Mouse (Mus musculus) myocyte (in vitro differentiated cells): Measurements from ENCODE around the gene Vps52. TPM values are rescaled to one million over a fixed set of nuclear protein-coding genes. Genes with fewer than 3 reads are reported as not detected.

Source experiments
- H3K27me3 ChIP-seq: one replicate; pipeline ENCODE4 v1.6.1; 2011; ENCODE audit not compliant: control insufficient read depth, insufficient read depth, insufficient read length
- H3K36me3 ChIP-seq: one replicate; pipeline ENCODE4 v1.6.1; 2011; ENCODE audit not compliant: control insufficient read depth, insufficient read depth
- H3K4me2 ChIP-seq: one replicate; pipeline ENCODE4 v1.6.1; 2011; ENCODE audit warnings: low read depth, control low read depth
- H3K4me3 ChIP-seq: one replicate; pipeline ENCODE4 v1.5.1; 2011; ENCODE audit warnings: mild to moderate bottlenecking, control low read depth, moderate library complexity
- H3K79me2 ChIP-seq: one replicate; pipeline ENCODE4 v1.6.1; 2011; ENCODE audit not compliant: control insufficient read depth, insufficient read depth
- H3ac ChIP-seq: one replicate; pipeline ENCODE4 v1.6.1; 2011; ENCODE audit not compliant: control insufficient read depth, insufficient read length
- CEBPB ChIP-seq: IDR thresholded peaks from 2 replicates; pipeline ENCODE4 v1.6.1; 2011; ENCODE audit warnings: mild to moderate bottlenecking, moderate library complexity; ENCODE audit not compliant: poor library complexity, insufficient read depth, severe bottlenecking
- E2F4 ChIP-seq: IDR thresholded peaks from one replicate; pipeline ENCODE4 v1.6.1; 2011; ENCODE audit warnings: mild to moderate bottlenecking, control low read depth, moderate library complexity; ENCODE audit not compliant: insufficient read depth
- MAX ChIP-seq: IDR thresholded peaks from one replicate; pipeline ENCODE4 v1.6.1; 2011; ENCODE audit warnings: low read depth, mild to moderate bottlenecking, control low read depth
- MYOD1 ChIP-seq, 3 experiments: IDR thresholded peaks; one replicate each; pipeline ENCODE4 v1.6.1; 2011; ENCODE audit warnings: control low read depth in 2 of 3, low read depth in 2 of 3, mild to moderate bottlenecking in 2 of 3, moderate library complexity in 1 of 3; ENCODE audit not compliant: insufficient read length in 2 of 3, control insufficient read depth in 1 of 3
- MYOG ChIP-seq, 3 experiments: IDR thresholded peaks; one replicate each; pipeline ENCODE4 v1.6.1; 2011; ENCODE audit warnings: control low read depth in 2 of 3, low read depth in 2 of 3, mild to moderate bottlenecking in 2 of 3; ENCODE audit not compliant: insufficient read length in 2 of 3, control insufficient read depth in 1 of 3, insufficient read depth in 1 of 3
- POLR2A ChIP-seq: IDR thresholded peaks from one replicate; pipeline ENCODE4 v1.6.1; 2011; ENCODE audit warnings: low read depth, mild to moderate bottlenecking, control low read depth, moderate library complexity; ENCODE audit not compliant: insufficient read length
- POLR2AphosphoS2 ChIP-seq: IDR thresholded peaks from one replicate; pipeline ENCODE4 v1.6.1; 2011; ENCODE audit warnings: low read depth, control low read depth; ENCODE audit not compliant: insufficient read length
- REST ChIP-seq: IDR thresholded peaks from one replicate; pipeline ENCODE4 v1.6.1; 2011; ENCODE audit warnings: mild to moderate bottlenecking, control low read depth, moderate library complexity; ENCODE audit not compliant: insufficient read depth, insufficient read length
- SRF ChIP-seq: IDR thresholded peaks from one replicate; pipeline ENCODE4 v1.6.1; 2011; ENCODE audit warnings: low read depth; ENCODE audit not compliant: control insufficient read depth, insufficient read length
- TCF12 ChIP-seq: IDR thresholded peaks from one replicate; pipeline ENCODE4 v1.6.1; 2011; ENCODE audit warnings: mild to moderate bottlenecking, control low read depth; ENCODE audit not compliant: poor library complexity, insufficient read depth, severe bottlenecking
- TCF3 ChIP-seq: IDR thresholded peaks from one replicate; pipeline ENCODE4 v1.6.1; 2011; ENCODE audit warnings: low read depth, control low read depth; ENCODE audit not compliant: insufficient read length
- USF1 ChIP-seq: IDR thresholded peaks from one replicate; pipeline ENCODE4 v1.6.1; 2011; ENCODE audit warnings: low read depth, mild to moderate bottlenecking, control low read depth, moderate library complexity
- polyA plus RNA-seq: library from polyadenylated mRNA; unstranded; fragments of >200 nt; fragmentation: generic; extraction: Trizol; gene quantifications from one replicate; pipeline ENCODE4 v1.2.1, GENCODE M21; 2012; ENCODE audit warnings: missing spikeins

Gene Vps52
- polyA plus RNA-seq, 1 experiment = 29.9 TPM

GRCm38 (mm10) chr17:33914969-33915391 is 40.6 kb upstream of the Vps52 start:
- H3K79me2 ChIP-seq = peaks cover 14% of the 10 kb centered on the region
- H3K4me3 ChIP-seq = peak overlapping the region; percentile 41
- no peak overlapping the region for H3ac ChIP-seq
- no peaks in the 10 kb centered on the region for H3K27me3 ChIP-seq
- peaks cover 11% of the 10 kb centered on the region for H3K36me3 ChIP-seq
- TF ChIP-seq CEBPB = no peak
- TF ChIP-seq TCF3 = no peak
- TF ChIP-seq POLR2AphosphoS2 = no peak
- TF ChIP-seq MAX = no peak
- no peak for TF ChIP-seq USF1
- TF ChIP-seq MYOG (IDR thresholded peaks at IDR 0.05; ENCODE audit: control insufficient read depth in 1 of 3, insufficient read depth in 1 of 3, insufficient read length in 2 of 3, low read depth in 2 of 3) = no peak
- no peak for TF ChIP-seq POLR2A
- no peak for TF ChIP-seq E2F4
- no peak for TF ChIP-seq SRF
- no peak for TF ChIP-seq TCF12
- TF ChIP-seq MYOD1 (IDR thresholded peaks at IDR 0.05; ENCODE audit: control insufficient read depth in 1 of 3, insufficient read length in 2 of 3, low read depth in 2 of 3) = no peak
- TF ChIP-seq REST = no peak
- peak overlapping the region; percentile 61 for H3K4me2 ChIP-seq

GRCm38 (mm10) chr17:33915671-33916250 is 39.9 kb upstream of the Vps52 start, which contains the start of the genes Tapbp and Zbtb22:
Tapbp (plus strand) TSS chr17:33915899.
Zbtb22 (plus strand) TSS chr17:33915904.
- Histone ChIP-seq H3K36me3 (peaks cover 11% of the 10 kb centered on the region), H3K27me3 (no peaks in the 10 kb centered on the region), H3K79me2 (peaks cover 6% of the 10 kb centered on the region), H3K4me3 (peak within 1 kb of the TSS; percentile 41), H3ac (no peak within 1 kb of the TSS), H3K4me2 (peak within 1 kb of the TSS; percentile 78)
- TF ChIP-seq E2F4 (no peak), POLR2A (peak; percentile 54), MYOD1 (IDR thresholded peaks at IDR 0.05; ENCODE audit: control insufficient read depth in 1 of 3, insufficient read length in 2 of 3, low read depth in 2 of 3) (no peak), POLR2AphosphoS2 (peak; percentile 84)

DNA sequence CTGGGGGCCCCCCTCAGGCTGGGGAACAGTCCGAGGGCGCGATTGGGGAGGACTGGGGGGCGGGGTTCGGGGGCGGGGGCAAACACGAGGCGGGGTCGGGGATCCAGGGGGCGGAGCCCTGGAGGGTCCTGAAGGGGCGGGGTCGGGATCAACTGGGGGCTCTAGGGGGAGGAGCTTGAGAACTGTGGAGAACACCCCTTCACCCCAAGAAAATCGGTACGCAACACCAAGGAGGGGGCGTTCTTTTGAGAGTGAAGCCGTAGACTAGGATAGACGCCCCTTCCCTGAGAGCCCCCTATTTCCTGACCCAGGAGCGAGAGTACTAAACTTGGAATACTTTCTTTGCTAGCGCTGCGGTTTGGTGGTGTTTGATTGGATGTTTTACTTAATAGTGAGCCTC is 39.3 kb upstream of the Vps52 start:
- peaks cover 6% of the 10 kb centered on the region for H3K79me2 ChIP-seq
- peak overlapping the region; percentile 41 for H3K4me3 ChIP-seq
- TF ChIP-seq E2F4 (no peak), POLR2AphosphoS2 (no peak), TCF3 (no peak), USF1 (no peak), MYOG (IDR thresholded peaks at IDR 0.05; ENCODE audit: control insufficient read depth in 1 of 3, insufficient read depth in 1 of 3, insufficient read length in 2 of 3, low read depth in 2 of 3) (no peak), CEBPB (no peak), TCF12 (no peak), POLR2A (no peak), MYOD1 (IDR thresholded peaks at IDR 0.05; ENCODE audit: control insufficient read depth in 1 of 3, insufficient read length in 2 of 3, low read depth in 2 of 3) (no peak), MAX (no peak), REST (no peak), SRF (no peak)
- no peak overlapping the region for H3ac ChIP-seq
- peak overlapping the region; percentile 78 for H3K4me2 ChIP-seq
- H3K36me3 ChIP-seq = peaks cover 11% of the 10 kb centered on the region
- H3K27me3 ChIP-seq = no peaks in the 10 kb centered on the region

DNA sequence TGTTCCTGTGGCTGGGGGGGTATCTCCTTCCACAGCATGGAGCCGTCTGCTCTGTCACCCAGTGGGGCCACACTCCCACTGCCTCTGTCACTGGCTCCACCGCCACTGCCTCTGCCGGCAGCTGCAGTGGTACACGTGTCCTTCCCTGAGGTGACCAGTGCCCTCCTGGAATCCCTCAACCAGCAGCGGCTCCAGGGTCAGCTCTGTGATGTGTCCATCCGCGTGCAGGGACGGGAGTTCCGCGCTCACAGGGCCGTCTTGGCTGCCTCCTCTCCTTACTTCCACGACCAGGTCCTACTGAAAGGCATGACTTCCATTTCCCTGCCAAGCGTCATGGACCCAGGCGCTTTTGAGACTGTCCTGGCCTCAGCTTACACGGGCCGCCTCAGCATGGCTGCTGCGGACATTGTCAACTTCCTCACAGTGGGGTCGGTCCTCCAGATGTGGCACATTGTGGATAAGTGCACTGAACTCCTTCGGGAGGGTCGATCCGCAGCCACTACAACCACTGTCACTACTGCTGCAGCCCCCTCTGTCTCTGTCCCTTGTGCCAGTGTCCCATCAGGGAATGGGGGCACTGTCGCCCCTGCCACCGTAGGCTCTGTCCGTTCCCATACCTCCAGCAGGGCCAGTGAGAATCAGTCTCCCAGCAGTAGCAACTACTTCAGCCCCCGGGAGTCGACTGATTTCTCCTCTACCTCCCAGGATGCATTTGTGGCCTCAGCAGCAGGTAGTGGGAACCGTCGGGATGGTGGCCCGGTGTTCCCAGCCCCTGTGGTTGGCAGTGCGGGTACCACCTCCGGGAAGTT is 38.6 kb upstream of the Vps52 start:
- no peaks in the 10 kb centered on the region for H3K27me3 ChIP-seq
- H3K79me2 ChIP-seq = peaks cover 6% of the 10 kb centered on the region
- no peak overlapping the region for H3ac ChIP-seq
- H3K4me2 ChIP-seq = peak overlapping the region; percentile 78
- TF ChIP-seq USF1 (no peak), REST (no peak), E2F4 (no peak), SRF (no peak), TCF3 (no peak), MAX (no peak), MYOD1 (IDR thresholded peaks at IDR 0.05; ENCODE audit: control insufficient read depth in 1 of 3, insufficient read length in 2 of 3, low read depth in 2 of 3) (no peak), TCF12 (no peak), MYOG (IDR thresholded peaks at IDR 0.05; ENCODE audit: control insufficient read depth in 1 of 3, insufficient read depth in 1 of 3, insufficient read length in 2 of 3, low read depth in 2 of 3) (no peak), CEBPB (no peak), POLR2A (no peak), POLR2AphosphoS2 (no peak)
- H3K4me3 ChIP-seq = peak overlapping the region; percentile 41
- peaks cover 11% of the 10 kb centered on the region for H3K36me3 ChIP-seq
